Mouse (Mus musculus): ENCODE results near the gene Astn2.

DNA sequence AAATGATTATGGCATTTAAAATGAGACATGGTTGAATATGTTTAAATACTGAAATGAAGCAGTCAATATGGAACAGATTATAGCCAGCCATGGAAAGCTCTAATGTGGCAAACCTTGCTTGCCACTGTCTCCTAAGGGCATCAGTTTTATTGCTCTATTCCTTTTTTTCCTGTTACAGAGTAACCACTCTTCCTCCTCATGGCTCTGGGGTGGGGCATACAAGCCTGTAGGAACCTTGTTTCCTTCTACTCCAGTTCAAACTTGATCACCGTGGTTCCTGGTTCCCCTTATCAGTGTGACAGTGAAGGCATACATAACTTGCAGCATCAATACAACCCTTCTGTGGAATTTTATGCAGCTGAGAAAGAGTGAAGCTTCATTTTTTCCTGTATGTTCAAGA lies 517.5 kb downstream of the Astn2 start:
- TF ChIP-seq CTCF (IDR thresholded peaks at IDR 0.05; ENCODE audit: low read depth, low read length) (no peak), POLR2A (IDR thresholded peaks at IDR 0.05; ENCODE audit: extremely low read depth, insufficient read depth, low read length) (no peak)

Measured in liver, adult 2 months (tissue).